Mouse (Mus musculus): ENCODE results near the gene Uhrf1bp1l.

DNA sequence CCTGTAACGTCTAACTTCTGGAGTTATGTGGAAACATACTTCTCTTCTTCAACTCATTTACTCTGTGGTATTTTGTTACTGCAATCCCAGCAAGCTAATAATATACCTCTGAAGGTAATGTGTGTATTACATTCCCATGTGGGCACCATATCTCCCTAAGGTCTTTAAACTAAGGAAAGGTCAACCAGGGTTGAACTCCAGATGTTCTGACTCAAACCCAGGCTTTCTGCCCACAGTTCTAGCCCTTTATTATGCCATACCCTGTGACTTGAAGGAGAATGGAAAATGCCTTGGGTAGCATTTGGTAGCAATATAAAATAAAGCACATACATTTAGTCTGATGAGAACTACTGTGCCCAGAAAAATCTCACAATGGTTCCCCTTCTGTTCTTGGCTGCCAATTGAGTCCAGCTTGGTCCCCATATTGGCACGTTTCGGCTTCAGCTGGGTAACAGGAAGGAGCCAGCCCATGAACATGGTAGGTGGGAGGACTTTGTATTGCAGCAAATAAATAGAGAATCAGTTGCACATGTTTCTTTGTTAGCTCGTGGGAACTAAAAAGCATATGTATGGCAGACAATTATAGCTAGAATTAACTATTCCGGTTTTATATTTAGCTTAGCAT, 110.6 kb downstream of the Uhrf1bp1l start:
- TF ChIP-seq POLR2A (IDR thresholded peaks at IDR 0.05; ENCODE audit: insufficient read length, low read depth): no peak
- TF ChIP-seq MYOG (IDR thresholded peaks at IDR 0.05; ENCODE audit: control insufficient read depth in 1 of 3, insufficient read depth in 1 of 3, insufficient read length in 2 of 3, low read depth in 2 of 3): no peak
- TF ChIP-seq MAX (IDR thresholded peaks at IDR 0.05; ENCODE audit: low read depth): no peak
- TF ChIP-seq SRF (IDR thresholded peaks at IDR 0.05; ENCODE audit: control insufficient read depth, insufficient read length, low read depth): no peak
- no peak for TF ChIP-seq E2F4 (IDR thresholded peaks at IDR 0.05; ENCODE audit: insufficient read depth)
- no peak for TF ChIP-seq TCF3 (IDR thresholded peaks at IDR 0.05; ENCODE audit: insufficient read length, low read depth)
- TF ChIP-seq MYOD1 (IDR thresholded peaks at IDR 0.05; ENCODE audit: control insufficient read depth in 1 of 3, insufficient read length in 2 of 3, low read depth in 2 of 3): no peak
- TF ChIP-seq USF1 (IDR thresholded peaks at IDR 0.05; ENCODE audit: low read depth): no peak
